Mouse (Mus musculus): ENCODE data around the gene Olfr134. TPM values are rescaled to one million over a fixed set of nuclear protein-coding genes. Genes with fewer than 3 reads are reported as not detected.
"Not testable (repeated sequence)": the region's sequence is repeated elsewhere in the genome, so short reads cannot be mapped to it uniquely, and the experiment has no call there.

Gene Olfr134
- not detected in 2 replicates for polyA plus RNA-seq (2012; rRNA removed)

DNA sequence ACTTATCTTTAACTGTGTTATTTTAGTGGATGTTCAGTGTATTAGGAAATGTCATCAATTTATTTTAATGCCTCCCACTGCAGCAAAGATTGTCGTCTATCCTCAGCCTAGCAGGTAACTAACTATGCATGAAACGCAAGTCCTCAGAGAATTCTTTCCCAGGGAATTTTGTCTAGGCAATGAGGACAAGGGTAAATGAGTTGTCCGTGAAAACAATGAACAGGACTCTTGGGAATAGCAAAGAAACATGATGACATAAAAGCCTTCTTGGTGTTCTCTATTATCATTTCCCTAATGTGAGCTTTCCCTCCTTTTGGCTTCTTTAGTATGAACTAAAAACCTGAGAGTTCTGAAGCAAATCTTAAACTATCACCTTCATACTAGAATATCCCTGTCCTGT lies at the start of gene Olfr134:
Gene Olfr134 (plus strand): TSS at position 301 of the 400 bp plus-strand sequence.
- DNase-seq (ENCODE audit: extremely low spot score in 1 of 2, low spot score in 1 of 2): no peak

DNA sequence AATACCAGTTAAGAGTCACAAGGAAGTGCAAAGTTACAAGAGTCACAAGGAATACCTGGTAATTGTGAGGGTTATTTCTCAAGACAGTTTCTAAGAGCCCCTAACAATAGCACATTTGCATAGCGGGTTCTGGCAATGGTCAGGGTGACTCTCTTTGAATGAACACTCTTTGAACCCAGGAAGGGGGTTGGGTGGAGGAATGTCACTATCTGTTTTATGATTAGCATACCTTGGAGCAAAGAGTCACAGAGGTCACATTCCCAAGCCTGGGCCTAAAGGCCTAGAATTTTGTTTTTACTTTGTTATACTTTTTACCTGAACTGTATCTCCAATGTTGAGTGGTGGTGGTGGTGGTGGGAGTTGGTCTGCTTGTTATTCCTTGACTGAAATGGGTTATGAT lies 47.0 kb upstream of the Olfr134 start:
- DNase-seq (ENCODE audit: extremely low spot score in 1 of 2, low spot score in 1 of 2): not testable (repeated sequence)

DNA sequence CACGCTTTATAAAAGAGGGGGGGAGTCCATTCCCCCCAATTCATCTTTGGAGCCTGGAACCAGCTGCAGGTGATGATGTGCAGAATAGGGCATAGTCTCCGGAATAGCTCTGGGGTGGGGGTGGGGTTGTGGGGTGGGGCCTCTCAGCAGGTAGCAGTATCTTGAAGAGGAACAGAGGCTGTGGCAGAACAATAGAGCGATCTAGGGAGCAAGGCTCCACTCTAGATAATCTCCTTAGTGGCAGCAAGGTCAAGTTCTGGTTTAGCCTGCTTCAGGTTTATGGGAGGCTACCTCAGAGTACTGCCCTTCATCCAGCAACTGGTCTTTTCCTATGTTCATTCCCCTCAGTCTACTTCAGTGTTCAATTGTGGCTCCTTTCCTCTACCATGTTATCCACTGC lies 45.8 kb upstream of the Olfr134 start:
- not testable (repeated sequence) for DNase-seq (ENCODE audit: extremely low spot score in 1 of 2, low spot score in 1 of 2)

DNA sequence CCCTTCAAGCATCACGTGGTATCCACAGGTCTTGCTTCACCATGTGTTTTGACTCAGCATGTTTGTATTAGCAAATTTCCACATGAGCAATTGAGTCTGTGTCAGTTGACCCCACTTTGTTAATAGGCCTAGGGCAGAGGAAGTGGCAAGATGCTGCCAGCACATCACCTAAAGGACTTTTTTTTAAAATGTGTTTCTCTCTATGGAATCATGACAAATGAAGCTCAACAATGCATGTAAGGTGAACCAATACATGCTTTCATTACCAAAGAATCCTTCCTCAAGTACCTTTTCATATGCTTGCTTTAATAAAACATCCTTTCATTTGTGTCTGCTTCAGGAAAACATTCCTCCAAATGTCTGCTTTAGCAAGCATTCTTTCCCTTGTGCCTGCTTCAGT lies 36.8 kb upstream of the Olfr134 start, which contains the start of gene Olfr132:
Gene Olfr132 (minus strand): TSS at position 101 of the 400 bp plus-strand sequence.
- DNase-seq (ENCODE audit: extremely low spot score in 1 of 2, low spot score in 1 of 2): no peak

DNA sequence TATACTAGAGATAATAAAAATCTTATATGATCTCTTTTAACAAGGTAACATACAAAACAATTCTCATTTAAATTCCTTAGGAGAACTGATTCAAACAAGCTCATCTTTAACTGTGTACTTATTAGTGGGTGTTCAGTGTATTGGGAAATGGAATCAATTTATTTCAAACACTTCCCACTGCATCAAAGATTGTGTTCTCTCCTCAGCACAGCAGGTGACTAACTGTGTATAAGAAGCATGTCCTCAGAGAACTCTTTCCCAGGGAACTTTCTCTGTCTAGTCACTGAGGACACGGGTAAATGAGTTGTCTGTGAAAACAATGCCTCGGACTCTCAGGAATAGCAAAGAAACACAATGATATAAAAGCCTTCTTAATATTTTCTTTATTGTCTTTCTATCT lies 26.2 kb upstream of the Olfr134 start, which contains the start of gene Olfr133:
Gene Olfr133 (plus strand): TSS at position 301 of the 400 bp plus-strand sequence.
- DNase-seq (ENCODE audit: extremely low spot score in 1 of 2, low spot score in 1 of 2): no peak

DNA sequence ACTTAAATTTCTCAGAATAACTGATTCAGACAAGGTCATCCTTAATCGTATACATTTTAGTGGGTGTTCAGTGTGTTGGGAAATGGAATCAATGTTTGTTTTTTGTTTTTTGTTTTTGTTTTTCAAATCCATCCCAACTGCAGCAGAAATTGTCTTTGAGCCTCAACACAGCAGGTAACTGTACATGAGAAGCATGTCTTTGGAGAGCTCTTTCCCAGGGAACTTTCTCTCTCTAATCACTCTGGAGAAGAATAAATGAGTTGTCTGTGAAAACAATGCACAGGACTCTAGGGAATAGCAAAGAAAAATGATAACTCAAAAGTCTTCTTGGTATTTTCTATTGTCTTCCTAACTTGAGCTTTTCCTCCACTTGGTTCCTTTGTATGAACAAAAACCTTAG lies 32.8 kb downstream of the Olfr134 start, which contains the start of gene Olfr135:
Gene Olfr135 (plus strand): TSS at position 301 of the 400 bp plus-strand sequence.
- no peak for DNase-seq (ENCODE audit: extremely low spot score in 1 of 2, low spot score in 1 of 2)

Other genes starting within 250 kb of the Olfr134 start
- gene Olfr761, start 218.3 kb upstream of the Olfr134 start, polyA plus RNA-seq (2012; rRNA removed): not detected in 2 replicates
- 0.08 and 0.18 TPM in 2 replicates for gene Olfr129, start 111.3 kb upstream of the Olfr134 start, polyA plus RNA-seq (2012; rRNA removed)
- gene Olfr130, start 107.5 kb upstream of the Olfr134 start, polyA plus RNA-seq (2012; rRNA removed): 0.02 TPM in 1 of 2 replicates, not detected in the other
- 0.16 and 0.17 TPM in 2 replicates for gene Olfr131, start 82.7 kb upstream of the Olfr134 start, polyA plus RNA-seq (2012; rRNA removed)
- not detected in 2 replicates for gene Olfr132, start 36.9 kb upstream of the Olfr134 start, polyA plus RNA-seq (2012; rRNA removed)
- gene Olfr133, start 26.1 kb upstream of the Olfr134 start, polyA plus RNA-seq (2012; rRNA removed): not detected in 2 replicates
- gene Olfr135, start 32.9 kb downstream of the Olfr134 start, polyA plus RNA-seq (2012; rRNA removed): not detected in 2 replicates
- gene Olfr138, start 89.6 kb downstream of the Olfr134 start, polyA plus RNA-seq (2012; rRNA removed): not detected in 2 replicates
- not detected in 2 replicates for gene Olfr137, start 136.2 kb downstream of the Olfr134 start, polyA plus RNA-seq (2012; rRNA removed)
- gene Olfr136, start 158.4 kb downstream of the Olfr134 start, polyA plus RNA-seq (2012; rRNA removed): 0.06 TPM in 1 of 2 replicates, not detected in the other
- gene Esp36, start 248.8 kb downstream of the Olfr134 start, polyA plus RNA-seq (2012; rRNA removed): not detected in 2 replicates

Measured in frontal cortex, adult 2 months (tissue).